Mouse (Mus musculus) 3134 (cell line): ENCODE measurements around the gene Snrnp48.

Experiments used
- DNase-seq: peaks from one replicate; pipeline ENCODE4 v3.0.0-alpha.2; 2011; ENCODE audit warnings: low spot score; ENCODE audit not compliant: insufficient read length; ENCODE audit errors: extremely low read depth

Snrnp48 gene

GRCm38 (mm10) chr13:38204702-38205482 lies at the start of gene Snrnp48:
Snrnp48 (plus strand) TSS chr13:38204938.
- DNase-seq, result peak; percentile 92

DNA sequence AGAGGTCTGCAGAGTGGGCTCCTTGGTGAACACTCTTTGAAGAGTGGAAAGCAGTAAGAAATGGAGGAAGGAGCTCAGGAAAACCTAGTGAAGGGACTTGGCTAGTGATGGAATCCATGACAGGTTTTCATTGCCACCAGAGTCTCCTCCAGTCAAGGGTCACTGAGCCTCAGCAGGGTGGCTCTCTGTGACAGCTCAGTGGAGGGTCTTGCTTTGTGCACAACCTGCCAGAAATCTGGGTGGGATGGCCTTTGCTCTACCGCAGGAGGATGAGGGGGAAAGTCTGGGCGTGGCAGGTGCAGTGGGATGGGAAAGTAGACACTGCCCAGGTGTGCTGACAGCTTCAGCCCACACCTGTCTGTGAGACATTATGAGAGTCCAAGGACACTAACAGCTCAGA lies 49.2 kb upstream of the Snrnp48 start:
- DNase-seq, result no peak

GRCm38 (mm10) chr13:38157635-38158034 lies 47.1 kb upstream of the Snrnp48 start:
- DNase-seq, result no peak

DNA sequence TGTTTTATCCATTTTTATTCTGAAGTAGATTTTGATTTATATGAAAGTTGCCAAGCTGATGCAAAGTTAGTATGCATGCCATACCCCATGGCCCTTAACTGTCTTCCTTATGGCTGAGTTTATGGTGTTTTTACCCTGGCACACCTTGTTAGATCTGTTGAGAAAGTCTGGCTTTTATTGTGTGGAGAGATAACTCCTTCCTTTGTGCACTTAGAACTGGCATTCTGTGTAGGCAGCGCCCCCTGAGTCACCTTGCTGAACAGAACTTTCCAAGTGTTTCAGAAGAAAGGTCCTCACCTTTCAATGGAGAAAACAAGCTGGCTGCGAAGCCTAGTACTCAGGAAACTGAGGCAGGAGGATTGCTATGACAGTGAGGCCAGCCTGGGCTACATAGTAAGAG lies 42.7 kb upstream of the Snrnp48 start:
- DNase-seq, result no peak

- DNase-seq, result peak; percentile 19
Measured at GRCm38 (mm10) chr13:38162668-38163067, 42.1 kb upstream of the Snrnp48 start.

- DNase-seq, result no peak
Measured at GRCm38 (mm10) chr13:38164932-38165331, 39.8 kb upstream of the Snrnp48 start.

GRCm38 (mm10) chr13:38167056-38167455 lies 37.7 kb upstream of the Snrnp48 start:
- DNase-seq, result no peak

DNA sequence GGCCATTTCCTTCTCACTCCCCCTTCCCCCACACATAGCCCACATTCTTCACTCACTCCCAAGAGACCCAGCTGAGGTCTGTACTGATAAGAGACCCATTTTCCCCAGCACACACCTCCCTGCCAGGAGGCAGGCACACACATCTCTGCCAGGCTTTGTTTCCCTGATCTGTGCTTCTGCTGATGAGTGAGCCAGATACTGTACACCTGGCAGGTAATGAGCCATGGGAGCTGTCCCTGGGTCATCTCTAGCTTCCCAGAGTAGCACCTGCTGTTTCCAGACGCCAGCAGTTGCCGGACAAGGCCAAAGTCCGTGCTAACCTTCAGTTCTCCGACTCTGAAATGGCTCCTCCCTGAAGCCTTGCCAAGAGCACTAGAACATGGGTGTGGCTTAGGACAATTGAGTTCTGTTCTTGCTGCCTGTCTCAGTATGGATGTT lies 34.0 kb upstream of the Snrnp48 start:
- no peak for DNase-seq

- no peak for DNase-seq
Measured at GRCm38 (mm10) chr13:38193406-38193805, 11.3 kb upstream of the Snrnp48 start.

GRCm38 (mm10) chr13:38201413-38201812 lies 3.3 kb upstream of the Snrnp48 start:
- no peak for DNase-seq

GRCm38 (mm10) chr13:38204171-38204570 lies 567 bp upstream of the Snrnp48 start:
- no peak for DNase-seq

GRCm38 (mm10) chr13:38211122-38211521 lies 6.4 kb downstream of the Snrnp48 start:
- no peak for DNase-seq

GRCm38 (mm10) chr13:38218686-38219085 lies 13.9 kb downstream of the Snrnp48 start:
- no peak for DNase-seq

DNA sequence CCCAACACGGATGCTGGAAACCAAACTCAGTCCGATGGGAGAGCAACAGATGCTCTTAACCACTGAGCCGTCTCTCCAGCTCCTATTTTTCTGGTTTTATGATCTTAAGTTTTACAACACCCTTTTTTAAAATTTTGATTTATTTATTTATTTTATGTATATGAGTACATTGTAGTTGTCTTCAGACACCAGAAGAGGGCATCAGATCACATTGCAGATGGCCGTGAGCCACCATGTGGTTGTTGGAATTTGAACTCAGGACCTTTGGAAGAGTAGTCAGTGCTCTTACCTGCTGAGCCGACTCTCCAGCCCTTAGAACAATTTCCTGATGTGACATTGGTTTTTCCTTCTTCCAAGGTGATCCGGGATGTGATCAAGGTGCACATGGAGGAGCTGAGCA lies 15.6 kb downstream of the Snrnp48 start:
- no peak for DNase-seq

DNA sequence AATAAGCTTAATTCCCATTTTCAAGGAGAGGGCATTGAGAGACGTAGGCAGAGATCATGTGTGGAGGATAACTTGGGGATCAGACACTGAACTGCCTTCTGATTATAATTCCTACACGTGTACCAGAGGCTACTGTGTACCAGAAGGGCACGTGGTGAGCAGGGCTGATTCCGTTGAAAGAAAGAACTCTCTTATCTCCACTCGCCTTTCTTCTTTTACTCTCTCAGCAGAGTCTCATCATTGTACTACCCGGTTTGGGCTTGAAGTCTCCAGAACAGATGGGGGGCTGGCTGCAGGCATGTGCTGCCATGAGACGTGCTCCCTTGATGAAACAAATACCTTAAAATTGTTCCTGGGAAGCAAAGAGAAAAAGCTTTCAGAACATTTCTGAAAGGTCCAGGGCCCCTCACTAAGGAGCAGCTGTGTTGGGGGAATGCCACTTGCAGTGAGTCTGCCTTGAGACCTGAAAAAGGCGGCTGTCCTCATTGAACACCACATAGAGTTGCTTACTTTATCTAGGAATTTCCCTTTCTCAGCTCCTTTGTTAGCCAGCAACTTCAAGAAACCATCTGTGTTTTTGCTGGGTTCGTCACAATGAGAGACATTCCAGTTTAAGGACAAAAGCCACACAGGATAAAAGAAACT lies 25.6 kb downstream of the Snrnp48 start:
- no peak for DNase-seq

- DNase-seq, result no peak
Measured at GRCm38 (mm10) chr13:38232411-38232810, 27.7 kb downstream of the Snrnp48 start.

- DNase-seq, result no peak
Measured at GRCm38 (mm10) chr13:38232856-38233625, 28.3 kb downstream of the Snrnp48 start.

DNA sequence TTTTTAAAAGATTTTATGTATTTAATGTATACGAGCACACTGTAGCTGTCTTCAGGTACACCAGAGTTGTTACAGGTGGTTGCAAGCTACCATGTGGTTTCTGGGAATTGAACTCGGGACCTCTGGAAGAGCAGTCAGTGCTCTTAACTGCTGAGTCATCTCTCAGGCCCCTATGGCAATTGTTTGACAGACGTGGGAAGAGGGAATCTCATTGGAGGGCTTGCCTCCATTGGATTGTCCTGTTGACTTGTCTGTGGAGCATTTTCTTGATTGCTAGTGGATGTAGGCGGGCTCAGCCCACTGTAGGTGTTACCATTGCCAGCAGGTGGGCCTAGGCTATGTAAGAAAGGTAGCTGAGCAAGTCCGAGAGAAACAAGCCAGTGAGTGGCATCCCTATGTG lies 29.9 kb downstream of the Snrnp48 start:
- no peak for DNase-seq

DNA sequence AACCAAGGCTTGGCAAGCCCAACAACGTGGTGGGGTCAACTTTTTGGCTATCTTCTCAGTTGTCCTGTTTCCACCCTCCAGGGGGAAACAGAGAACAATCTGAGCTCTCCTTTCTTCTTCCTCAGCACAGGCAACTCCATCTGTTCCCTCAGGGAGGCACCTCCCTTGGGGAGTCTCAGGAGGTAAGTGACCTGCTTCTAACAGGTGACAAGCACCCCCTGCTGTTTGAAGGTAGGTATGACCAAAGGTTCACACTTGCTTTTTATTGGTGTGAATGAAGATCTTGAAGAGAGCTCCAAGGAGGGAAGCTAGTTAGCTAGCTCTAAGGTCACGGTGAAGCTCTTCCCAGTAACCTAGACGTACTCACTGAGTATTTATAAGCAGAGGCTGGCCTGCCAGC lies 30.6 kb downstream of the Snrnp48 start:
- DNase-seq, result no peak

DNA sequence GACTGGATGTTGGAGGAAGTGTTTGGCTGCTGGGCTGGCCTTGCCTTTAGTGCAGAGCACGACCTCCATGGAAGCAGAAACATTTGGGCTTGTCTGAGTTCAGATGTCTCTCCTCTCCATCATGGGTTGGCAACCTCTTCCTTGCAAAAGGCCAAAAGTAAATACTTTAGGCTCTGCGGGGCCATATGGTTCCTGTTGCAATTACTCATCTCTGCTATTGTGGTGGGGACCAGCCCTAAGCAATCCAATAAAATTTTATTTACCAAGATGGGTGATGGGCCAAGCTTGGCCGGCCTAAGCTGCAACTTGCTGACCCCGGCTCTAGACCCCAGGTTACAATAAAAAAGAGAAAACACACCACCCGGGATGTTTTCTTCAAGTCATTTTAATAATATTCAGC lies 43.4 kb downstream of the Snrnp48 start:
- no peak for DNase-seq

- DNase-seq, result no peak
Measured at GRCm38 (mm10) chr13:38251226-38251625, 46.5 kb downstream of the Snrnp48 start.
